Mouse (Mus musculus) common myeloid progenitor, adult 5-6 weeks (primary cell): ENCODE measurements around the gene Col4a3bp. TPM values are rescaled to one million over a fixed set of nuclear protein-coding genes. Genes with fewer than 3 reads are reported as not detected.

ENCODE experiments used
- ATAC-seq: replicated peaks from 2 replicates; pipeline ENCODE4 v1.8.0; 2016; ENCODE audit warnings: low read depth, mild to moderate bottlenecking, moderate TSS enrichment, inconsistent platforms; ENCODE audit not compliant: poor library complexity, severe bottlenecking
- total RNA-seq: library from RNA; stranded (forward); fragments of 200-1000, 187-1606 nt; gene quantifications from 2 replicates; pipeline ENCODE4 v1.2.3, GENCODE M21; 2017

Col4a3bp gene
- 47.7 and 60.5 TPM in 2 replicates for total RNA-seq

- ATAC-seq: peak; percentile 98
Observed at GRCm38 (mm10) chr13:96542081-96542889, at the start of gene Col4a3bp, which contains the start of gene Polk. Gene Col4a3bp (plus strand): TSS chr13:96542618. Gene Polk (minus strand): TSS chr13:96542579.

- peak; percentile 81 for ATAC-seq
Observed at GRCm38 (mm10) chr13:96496630-96497029, 45.8 kb upstream of the Col4a3bp start.

- ATAC-seq: no peak
Observed at GRCm38 (mm10) chr13:96499891-96500290, 42.5 kb upstream of the Col4a3bp start.

- ATAC-seq: no peak
Observed at GRCm38 (mm10) chr13:96505661-96506060, 36.8 kb upstream of the Col4a3bp start.

GRCm38 (mm10) chr13:96506313-96506712 is 36.1 kb upstream of the Col4a3bp start:
- ATAC-seq: peak; percentile 61

- no peak for ATAC-seq
Observed at GRCm38 (mm10) chr13:96507541-96507940, 34.9 kb upstream of the Col4a3bp start.

GRCm38 (mm10) chr13:96510635-96511034 is 31.8 kb upstream of the Col4a3bp start:
- peak; percentile 83 for ATAC-seq

GRCm38 (mm10) chr13:96511262-96511661 is 31.2 kb upstream of the Col4a3bp start:
- ATAC-seq: no peak

GRCm38 (mm10) chr13:96511893-96512292 is 30.5 kb upstream of the Col4a3bp start:
- ATAC-seq: no peak

- no peak for ATAC-seq
Observed at GRCm38 (mm10) chr13:96514154-96514942, 28.1 kb upstream of the Col4a3bp start.

GRCm38 (mm10) chr13:96516249-96516648 is 26.2 kb upstream of the Col4a3bp start:
- ATAC-seq: 0 out of 2 replicates have a peak, but pooled peaks have one; percentile 29

- no peak for ATAC-seq
Observed at GRCm38 (mm10) chr13:96517335-96517734, 25.1 kb upstream of the Col4a3bp start.

- no peak for ATAC-seq
Observed at GRCm38 (mm10) chr13:96521294-96521693, 21.1 kb upstream of the Col4a3bp start.

- no peak for ATAC-seq
Observed at GRCm38 (mm10) chr13:96527022-96527421, 15.4 kb upstream of the Col4a3bp start.

- 0 out of 2 replicates have a peak, but pooled peaks have one; percentile 29 for ATAC-seq
Observed at GRCm38 (mm10) chr13:96527856-96528255, 14.6 kb upstream of the Col4a3bp start.

- no peak for ATAC-seq
Observed at GRCm38 (mm10) chr13:96528776-96529175, 13.6 kb upstream of the Col4a3bp start.

- no peak for ATAC-seq
Observed at GRCm38 (mm10) chr13:96529542-96529941, 12.9 kb upstream of the Col4a3bp start.

- no peak for ATAC-seq
Observed at GRCm38 (mm10) chr13:96530064-96530463, 12.4 kb upstream of the Col4a3bp start.

- ATAC-seq: no peak
Observed at GRCm38 (mm10) chr13:96532176-96532575, 10.2 kb upstream of the Col4a3bp start.

GRCm38 (mm10) chr13:96533742-96534141 is 8.7 kb upstream of the Col4a3bp start:
- no peak for ATAC-seq
